Mouse (Mus musculus): ENCODE measurements around the gene Wdr18. TPM values are rescaled to one million over a fixed set of nuclear protein-coding genes. Genes with fewer than 3 reads are reported as not detected.

Wdr18 gene
- total RNA-seq (2015; ENCODE audit: low replicate concordance) (4.0 and 10.1 TPM in 2 replicates), total RNA-seq (2017; ENCODE audit: low replicate concordance) (0.98 and 4.6 TPM in 2 replicates)

DNA sequence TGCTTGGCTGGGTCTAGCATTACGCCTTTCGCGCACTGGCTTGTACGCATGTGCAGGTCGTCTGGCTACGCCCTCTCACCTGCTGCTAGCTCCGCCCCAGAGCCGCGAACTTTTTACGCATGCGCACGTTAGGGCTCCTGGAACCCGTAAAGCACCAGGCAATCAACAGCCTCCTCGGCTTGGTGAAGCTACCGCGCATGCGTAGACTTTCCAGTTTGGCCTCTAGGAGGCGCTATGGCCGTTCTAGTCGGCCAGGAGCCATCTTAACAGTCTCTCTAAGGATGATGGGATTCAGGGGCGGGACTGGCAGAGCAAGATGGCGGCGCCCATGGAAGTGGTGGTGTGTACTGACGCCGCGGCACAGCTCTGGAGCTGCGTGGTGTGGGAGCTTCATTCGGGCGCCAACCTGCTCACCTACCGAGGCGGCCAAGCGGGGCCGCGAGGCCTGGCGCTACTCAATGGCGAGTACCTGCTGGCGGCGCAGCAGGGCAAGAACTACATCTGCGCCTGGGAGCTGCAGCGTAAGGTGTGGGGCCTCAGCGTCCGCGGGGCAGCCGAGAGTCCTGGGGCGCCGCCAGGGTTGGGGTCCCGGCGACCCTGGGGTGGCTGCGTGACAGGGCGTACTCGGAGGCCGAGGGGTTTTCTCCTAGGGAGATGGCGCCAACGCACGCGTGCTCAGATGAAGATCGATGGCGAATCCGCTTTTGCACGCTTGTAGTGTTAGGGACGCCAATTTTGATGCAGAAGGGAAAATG, at the start of gene Wdr18:
Wdr18 (plus strand) TSS at position 306 of the 755 bp plus-strand sequence.
- ATAC-seq (replicated peaks; ENCODE audit: low FRiP score, poor library complexity, severe bottlenecking) = peak; percentile 94

GRCm38 (mm10) chr10:79910556-79910955, 49.4 kb upstream of the Wdr18 start, which contains the start of gene Gm26602:
Gm26602 (plus strand) TSS chr10:79910856.
- ATAC-seq (replicated peaks; ENCODE audit: low FRiP score, poor library complexity, severe bottlenecking) = no peak

GRCm38 (mm10) chr10:79912412-79912811, 47.5 kb upstream of the Wdr18 start:
- no peak for ATAC-seq (replicated peaks; ENCODE audit: low FRiP score, poor library complexity, severe bottlenecking)

GRCm38 (mm10) chr10:79914131-79914947, 45.6 kb upstream of the Wdr18 start:
- ATAC-seq (replicated peaks; ENCODE audit: low FRiP score, poor library complexity, severe bottlenecking) = peak; percentile 68

GRCm38 (mm10) chr10:79914948-79915596, 44.9 kb upstream of the Wdr18 start:
- no peak for ATAC-seq (replicated peaks; ENCODE audit: low FRiP score, poor library complexity, severe bottlenecking)

DNA sequence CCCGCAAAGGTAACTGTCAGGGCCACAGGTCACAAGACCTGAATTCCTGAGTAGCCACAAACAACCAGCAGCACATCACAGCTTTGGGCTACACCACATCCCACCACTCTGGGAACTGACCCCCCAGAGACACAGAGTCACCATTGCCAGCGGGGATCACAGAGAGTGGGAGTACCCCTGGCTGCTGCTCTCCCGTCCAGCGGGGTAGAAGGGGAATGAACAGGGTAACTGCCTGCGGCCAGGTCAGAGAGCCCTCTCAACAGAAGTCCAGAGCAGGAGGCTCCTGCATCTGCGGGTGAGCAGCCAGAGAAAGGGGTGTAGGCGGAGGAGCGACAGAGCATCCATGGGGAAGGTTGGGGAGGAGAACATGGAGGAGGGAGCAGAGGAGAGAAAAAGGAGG, 43.9 kb upstream of the Wdr18 start:
- ATAC-seq (replicated peaks; ENCODE audit: low FRiP score, poor library complexity, severe bottlenecking) = no peak

GRCm38 (mm10) chr10:79916808-79917531, 43.0 kb upstream of the Wdr18 start, which contains the start of gene Kiss1r:
Kiss1r (plus strand) TSS chr10:79916971.
- peak; percentile 80 for ATAC-seq (replicated peaks; ENCODE audit: low FRiP score, poor library complexity, severe bottlenecking)

- ATAC-seq (replicated peaks; ENCODE audit: low FRiP score, poor library complexity, severe bottlenecking) = no peak
These were observed 42.3 kb upstream of the Wdr18 start for GRCm38 (mm10) chr10:79917532-79918100.

GRCm38 (mm10) chr10:79918231-79919078, 41.5 kb upstream of the Wdr18 start:
- no peak for ATAC-seq (replicated peaks; ENCODE audit: low FRiP score, poor library complexity, severe bottlenecking)

DNA sequence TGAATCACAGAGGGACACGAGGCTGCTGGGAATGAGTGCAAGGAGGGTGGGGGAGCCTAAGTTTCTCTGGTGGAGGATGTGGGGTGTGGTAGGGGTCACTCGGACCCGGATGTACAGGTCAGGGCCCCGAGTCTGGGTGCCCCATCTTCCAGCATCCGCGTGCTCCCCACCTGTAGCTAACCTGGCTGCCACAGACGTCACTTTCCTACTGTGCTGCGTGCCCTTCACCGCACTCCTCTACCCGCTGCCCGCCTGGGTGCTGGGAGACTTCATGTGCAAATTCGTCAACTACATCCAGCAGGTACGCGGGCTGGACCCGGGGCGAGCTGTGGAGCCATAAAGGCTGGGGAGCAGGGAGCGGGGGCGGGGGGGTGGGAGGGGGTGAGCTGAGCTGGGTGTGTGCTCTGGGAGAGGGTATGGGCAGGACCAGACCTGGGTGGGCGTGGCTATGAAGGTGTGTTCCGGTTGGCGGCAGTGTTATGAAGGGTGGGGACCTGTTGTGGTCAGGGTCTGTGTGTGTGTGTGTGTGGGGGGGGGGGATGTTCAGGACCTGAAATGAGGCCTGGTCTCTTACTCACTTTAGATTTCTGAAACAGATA, 40.6 kb upstream of the Wdr18 start:
- ATAC-seq (replicated peaks; ENCODE audit: low FRiP score, poor library complexity, severe bottlenecking) = no peak

GRCm38 (mm10) chr10:79920056-79920890, 39.7 kb upstream of the Wdr18 start:
- no peak for ATAC-seq (replicated peaks; ENCODE audit: low FRiP score, poor library complexity, severe bottlenecking)

DNA sequence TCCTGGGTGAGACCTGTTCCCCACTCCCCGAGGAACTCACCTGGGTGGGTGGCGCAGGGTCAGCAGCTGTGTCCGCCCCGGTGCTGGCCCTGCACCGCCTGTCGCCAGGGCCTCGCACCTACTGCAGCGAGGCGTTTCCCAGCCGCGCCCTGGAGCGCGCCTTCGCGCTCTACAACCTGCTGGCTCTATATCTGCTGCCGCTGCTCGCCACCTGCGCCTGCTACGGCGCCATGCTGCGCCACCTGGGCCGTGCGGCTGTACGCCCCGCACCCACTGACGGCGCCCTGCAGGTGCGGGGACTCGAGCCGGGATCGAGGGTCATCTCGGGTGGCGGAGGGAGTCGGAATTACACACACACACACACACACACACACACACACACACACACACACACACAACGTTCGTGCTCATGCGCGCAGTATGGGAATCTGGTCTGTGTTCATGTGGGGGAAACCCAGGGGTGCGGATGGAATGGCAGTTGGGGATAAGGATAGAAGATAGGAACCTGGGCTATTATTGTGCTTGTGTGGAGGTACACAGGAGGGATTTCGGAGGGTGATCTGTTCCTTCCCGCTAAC, 38.9 kb upstream of the Wdr18 start, which contains the start of gene R3hdm4:
R3hdm4 (minus strand) TSS at position 251 of the 578 bp plus-strand sequence.
- ATAC-seq (replicated peaks; ENCODE audit: low FRiP score, poor library complexity, severe bottlenecking) = no peak

DNA sequence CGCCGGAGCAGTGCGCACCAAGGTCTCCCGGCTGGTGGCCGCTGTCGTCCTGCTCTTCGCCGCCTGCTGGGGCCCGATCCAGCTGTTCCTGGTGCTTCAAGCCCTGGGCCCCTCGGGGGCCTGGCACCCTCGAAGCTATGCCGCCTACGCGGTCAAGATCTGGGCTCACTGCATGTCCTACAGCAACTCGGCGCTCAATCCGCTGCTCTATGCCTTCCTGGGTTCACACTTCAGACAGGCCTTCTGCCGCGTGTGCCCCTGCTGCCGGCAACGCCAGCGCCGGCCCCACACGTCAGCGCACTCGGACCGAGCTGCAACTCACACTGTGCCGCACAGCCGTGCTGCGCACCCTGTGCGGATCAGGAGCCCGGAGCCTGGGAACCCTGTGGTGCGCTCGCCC, 38.4 kb upstream of the Wdr18 start:
- ATAC-seq (replicated peaks; ENCODE audit: low FRiP score, poor library complexity, severe bottlenecking) = no peak

- ATAC-seq (replicated peaks; ENCODE audit: low FRiP score, poor library complexity, severe bottlenecking) = peak; percentile 68
These were observed 34.8 kb upstream of the Wdr18 start for GRCm38 (mm10) chr10:79924998-79925784.

GRCm38 (mm10) chr10:79925785-79926490, 34.0 kb upstream of the Wdr18 start:
- peak; percentile 26 for ATAC-seq (replicated peaks; ENCODE audit: low FRiP score, poor library complexity, severe bottlenecking)

All from erythroid progenitor cell, adult 5-6 weeks (primary cell).